Mouse (Mus musculus) liver, adult 2 months (tissue): ENCODE results near the gene Morn4. TPM values are rescaled to one million over a fixed set of nuclear protein-coding genes. Genes with fewer than 3 reads are reported as not detected.

Source experiments
- DNase-seq: peaks from one replicate; pipeline ENCODE4 v3.0.0-alpha.2; 2011; ENCODE audit warnings: low read depth, low spot score; ENCODE audit errors: extremely low read depth
- H3K27ac ChIP-seq: fragments of 200-500 bp; replicated peaks from 2 replicates; pipeline ENCODE4 v1.5.1; 2012; ENCODE audit warnings: low read depth, mild to moderate bottlenecking, control low read depth, inconsistent platforms, low read length; ENCODE audit not compliant: insufficient read depth
- H3K27me3 ChIP-seq: fragments of 200-500 bp; 2 replicates; pipeline ENCODE4 v1.6.1; 2012; ENCODE audit warnings: mild to moderate bottlenecking, moderate library complexity, low read length, inconsistent platforms; ENCODE audit not compliant: control insufficient read depth, insufficient read depth
- H3K36me3 ChIP-seq: fragments of 200-500 bp; 2 replicates; pipeline ENCODE4 v1.6.1; 2012; ENCODE audit warnings: low read length, inconsistent platforms; ENCODE audit not compliant: control insufficient read depth, insufficient read depth
- H3K4me1 ChIP-seq: fragments of 200-500 bp; 2 replicates; pipeline ENCODE4 v1.6.1; 2011; ENCODE audit warnings: low read length; ENCODE audit not compliant: control insufficient read depth, insufficient read depth
- H3K4me3 ChIP-seq: fragments of 200-500 bp; 2 replicates; pipeline ENCODE4 v1.5.1; 2011; ENCODE audit warnings: low read depth, mild to moderate bottlenecking, control low read depth, low read length, moderate library complexity; ENCODE audit not compliant: insufficient read depth
- H3K79me2 ChIP-seq: fragments of 200-500 bp; 2 replicates; pipeline ENCODE4 v1.6.1; 2012; ENCODE audit warnings: inconsistent platforms, mild to moderate bottlenecking, low read length, moderate library complexity; ENCODE audit not compliant: control insufficient read depth, insufficient read depth
- H3K9ac ChIP-seq: fragments of 200-500 bp; 2 replicates; pipeline ENCODE4 v1.6.1; 2012; ENCODE audit warnings: low read depth, mild to moderate bottlenecking, control low read depth, inconsistent platforms, low read length
- CTCF ChIP-seq: fragments of 200-500 bp; IDR thresholded peaks from 2 replicates; pipeline ENCODE4 v1.5.1; 2011; ENCODE audit warnings: low read depth, low read length, control low read depth
- POLR2A ChIP-seq: fragments of 200-500 bp; IDR thresholded peaks from 2 replicates; pipeline ENCODE4 v1.6.1; 2011; ENCODE audit warnings: low read length, control low read depth; ENCODE audit not compliant: insufficient read depth; ENCODE audit errors: extremely low read depth
- WGBS: fragments of 180-500 bp; shearing (Covaris S2); methylation state at CpG from one replicate; pipeline ENCODE4 v1.1.7; 2018; 5-methylcytosine and 5-hydroxymethylcytosine counted together
- polyA plus RNA-seq: library from polyadenylated mRNA; depleted of rRNA; stranded (reverse); fragments of >200 nt; gene quantifications from 2 replicates; pipeline ENCODE4 v1.2.3, GENCODE M21; 2012
- total RNA-seq: library from RNA; depleted of rRNA; stranded (reverse); fragments of >200 nt; gene quantifications from 2 replicates; pipeline ENCODE4 v1.2.3, GENCODE M21; 2014

The Morn4 gene
- total and polyA plus RNA-seq, 2 experiments: 0.09 to 0.44 TPM

DNA sequence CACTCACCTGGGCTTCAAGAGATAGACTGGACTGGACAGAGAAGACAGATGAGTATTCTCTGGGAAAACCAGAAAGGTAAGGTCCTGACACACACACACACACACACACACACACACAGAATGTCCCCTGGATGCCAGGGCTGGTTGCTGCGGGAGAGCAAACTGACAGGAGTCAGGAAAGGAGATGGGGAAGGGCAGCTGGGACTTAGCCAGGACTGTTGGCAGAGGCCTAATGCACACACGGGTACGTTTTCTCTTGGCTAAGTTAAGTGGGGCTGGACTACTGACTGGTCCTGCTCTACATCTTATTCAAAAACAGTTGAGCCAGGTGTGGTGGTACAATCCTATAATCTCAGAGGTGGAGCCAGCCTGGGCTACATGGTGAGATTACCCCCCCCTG, 49.8 kb downstream of the Morn4 start:
- H3K27me3 ChIP-seq: no peaks in the 10 kb centered on the region
- peaks cover 2% of the 10 kb centered on the region; the same call in 1 of the 2 replicates for H3K4me1 ChIP-seq
- H3K27ac ChIP-seq: no peak overlapping the region
- H3K36me3 ChIP-seq: no peaks in the 10 kb centered on the region
- peak; percentile 82 for DNase-seq
- TF ChIP-seq POLR2A (no peak), CTCF (no peak)
- H3K79me2 ChIP-seq: no peaks in the 10 kb centered on the region
- no peak overlapping the region for H3K9ac ChIP-seq
- 36% methylated on average over 3 of the region's 3 CpGs for WGBS
- H3K4me3 ChIP-seq: no peak overlapping the region

GRCm38 (mm10) chr19:42035456-42036248, 50.5 kb downstream of the Morn4 start, which contains the start of gene Ankrd2:
Gene Ankrd2, plus strand, starts transcription at chr19:42036000.
- 50% methylated on average over 19 of the region's 19 CpGs for WGBS

DNA sequence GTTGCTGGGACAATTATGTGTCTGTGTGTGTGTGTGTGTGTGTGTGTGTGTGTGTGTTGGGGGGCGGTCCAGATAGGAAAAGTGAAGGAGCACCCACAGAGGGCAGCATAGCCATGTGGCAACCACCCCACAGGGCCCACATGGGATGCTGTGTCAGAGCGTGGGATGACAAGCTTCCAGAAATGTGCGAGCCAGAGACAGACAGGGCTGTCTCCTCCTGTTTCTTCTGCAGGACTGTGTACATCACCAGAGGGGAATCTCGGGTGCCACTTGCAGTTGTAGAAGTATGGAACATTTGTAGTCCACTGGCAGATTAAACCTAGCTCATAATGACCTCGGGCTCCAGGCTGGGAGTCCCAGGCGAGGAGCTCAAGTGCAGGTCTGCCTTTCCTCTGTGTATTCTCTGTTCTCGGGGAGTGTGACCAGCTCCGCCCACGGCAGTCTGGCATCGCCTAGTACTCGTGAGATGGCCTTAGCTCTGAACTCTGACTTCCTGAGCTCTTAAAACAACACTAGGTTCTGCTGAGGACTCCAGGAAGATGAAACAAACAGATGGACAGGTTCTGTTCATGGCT, 51.2 kb downstream of the Morn4 start:
- Histone ChIP-seq H3K79me2 (no peaks in the 10 kb centered on the region), H3K36me3 (no peaks in the 10 kb centered on the region), H3K27me3 (no peaks in the 10 kb centered on the region), H3K4me1 (peaks cover 2% of the 10 kb centered on the region; the same call in 1 of the 2 replicates), H3K27ac (no peak overlapping the region), H3K4me3 (no peak overlapping the region), H3K9ac (no peak overlapping the region)
- WGBS: 62% methylated on average over 11 of the region's 11 CpGs
- TF ChIP-seq CTCF: no peak
- no peak for TF ChIP-seq POLR2A
- DNase-seq: no peak

More at GRCm38 (mm10) chr19:42035456-42036248, 50.5 kb downstream of the Morn4 start, which contains the start of gene Ankrd2:
- Histone ChIP-seq H3K36me3 (no peaks in the 10 kb centered on the region), H3K4me1 (peaks cover 2% of the 10 kb centered on the region; the same call in 1 of the 2 replicates), H3K27me3 (no peaks in the 10 kb centered on the region), H3K79me2 (no peaks in the 10 kb centered on the region), H3K27ac (no peak within 1 kb of the TSS), H3K9ac (peak within 1 kb of the TSS; percentile 10; the same call in 1 of the 2 replicates), H3K4me3 (no peak within 1 kb of the TSS)
- TF ChIP-seq POLR2A (0 out of 2 replicates have a peak, but pooled peaks have one; percentile 13), CTCF (peak; percentile 93)
- peak; percentile 92 for DNase-seq

- Histone ChIP-seq H3K79me2 (no peaks in the 10 kb centered on the region), H3K4me3 (no peak overlapping the region), H3K36me3 (no peaks in the 10 kb centered on the region), H3K9ac (no peak overlapping the region), H3K27me3 (no peaks in the 10 kb centered on the region), H3K27ac (no peak overlapping the region), H3K4me1 (peaks cover 2% of the 10 kb centered on the region; the same call in 1 of the 2 replicates)
- DNase-seq: no peak
- TF ChIP-seq POLR2A (no peak), CTCF (no peak)
- WGBS: 79% methylated on average over 9 of the region's 9 CpGs
Observed at GRCm38 (mm10) chr19:42034146-42034775, 51.9 kb downstream of the Morn4 start.

DNA sequence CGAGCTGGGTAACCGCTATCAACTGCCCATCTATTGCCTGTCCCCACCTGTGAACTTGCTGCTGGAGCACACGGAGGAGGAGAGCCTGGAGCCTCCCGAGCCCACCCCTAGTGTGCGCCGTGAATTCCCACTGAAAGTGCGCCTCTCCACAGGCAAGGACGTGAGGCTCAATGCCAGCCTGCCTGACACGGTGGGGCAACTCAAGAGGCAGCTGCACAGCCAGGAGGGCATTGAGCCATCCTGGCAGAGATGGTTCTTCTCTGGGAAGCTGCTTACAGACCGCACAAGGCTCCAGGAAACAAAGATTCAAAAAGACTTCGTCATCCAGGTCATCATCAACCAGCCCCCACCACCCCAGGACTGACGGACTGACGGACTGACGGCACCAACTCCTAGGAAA, 52.5 kb downstream of the Morn4 start:
- no peak for TF ChIP-seq POLR2A
- no peak for TF ChIP-seq CTCF
- H3K27ac ChIP-seq: no peak overlapping the region
- H3K9ac ChIP-seq: no peak overlapping the region
- 95% methylated on average over 14 of the region's 14 CpGs for WGBS
- no peaks in the 10 kb centered on the region; the same call in 1 of the 2 replicates for H3K79me2 ChIP-seq
- DNase-seq: no peak
- H3K27me3 ChIP-seq: no peaks in the 10 kb centered on the region
- H3K4me3 ChIP-seq: no peak overlapping the region
- H3K4me1 ChIP-seq: peaks cover 2% of the 10 kb centered on the region; the same call in 1 of the 2 replicates
- no peaks in the 10 kb centered on the region for H3K36me3 ChIP-seq
